Mouse (Mus musculus) megakaryocyte, adult 5-6 weeks (primary cell): ENCODE data around the gene Necab2. TPM values are rescaled to one million over a fixed set of nuclear protein-coding genes. Genes with fewer than 3 reads are reported as not detected.

Source experiments
- ATAC-seq: 2 replicates; pipeline ENCODE4 v1.8.0; 2016; ENCODE audit warnings: mild to moderate bottlenecking, inconsistent platforms; ENCODE audit not compliant: poor library complexity, severe bottlenecking
- total RNA-seq, 2 experiments: library from RNA; stranded (forward) in 1 of 2; stranded (reverse) in 1 of 2; fragments of 153-499, 151-499 nt in 1 of 2; fragments of 221-1000, 200-1000 nt in 1 of 2; gene quantifications; 2 replicates each; pipeline versions ENCODE4 v1.2.3 to v1.2.4; 2015 to 2017

The Necab2 gene
- total RNA-seq, 2 experiments from 2014 or later, result not detected

DNA sequence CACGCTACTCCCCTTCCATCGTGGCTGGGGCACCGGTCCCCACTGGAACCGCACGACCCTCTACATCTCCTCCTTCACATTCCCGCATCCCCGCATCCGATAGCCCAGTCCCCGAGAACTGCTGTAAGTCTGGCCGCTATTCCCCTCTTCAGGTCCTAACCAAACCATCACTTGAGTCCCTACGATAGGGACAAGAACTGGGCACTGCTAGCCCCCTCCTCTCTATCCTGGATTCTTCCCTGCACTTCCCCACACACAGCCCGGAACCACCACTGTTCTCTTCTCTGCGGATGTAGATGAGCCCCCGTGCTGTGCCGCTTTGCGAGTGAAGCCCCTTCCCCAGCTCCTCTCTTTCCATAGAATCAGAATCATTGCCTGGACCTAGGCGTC is 1.3 kb downstream of the Necab2 start:
- ATAC-seq, result no peak

DNA sequence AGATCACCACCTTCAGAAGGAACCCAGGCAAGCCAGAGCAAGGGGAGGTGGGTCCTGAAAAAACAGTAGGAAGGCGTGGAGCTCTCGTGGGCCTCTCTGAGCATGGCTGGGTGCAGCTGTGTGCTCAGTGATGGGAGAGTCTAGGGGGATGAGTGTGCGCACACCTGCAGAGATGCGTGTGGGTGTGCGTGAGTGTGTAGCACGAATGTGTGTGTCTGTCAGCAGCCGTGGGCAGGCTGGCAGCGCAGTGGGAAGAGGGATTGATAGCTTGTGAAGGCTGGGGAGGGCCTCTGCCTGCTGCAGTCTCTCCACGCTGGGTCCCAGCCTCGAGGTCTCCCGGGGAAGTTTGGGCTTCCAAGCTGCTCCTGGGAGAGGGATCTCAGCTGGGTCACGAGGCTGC is 3.1 kb downstream of the Necab2 start:
- no peak for ATAC-seq

DNA sequence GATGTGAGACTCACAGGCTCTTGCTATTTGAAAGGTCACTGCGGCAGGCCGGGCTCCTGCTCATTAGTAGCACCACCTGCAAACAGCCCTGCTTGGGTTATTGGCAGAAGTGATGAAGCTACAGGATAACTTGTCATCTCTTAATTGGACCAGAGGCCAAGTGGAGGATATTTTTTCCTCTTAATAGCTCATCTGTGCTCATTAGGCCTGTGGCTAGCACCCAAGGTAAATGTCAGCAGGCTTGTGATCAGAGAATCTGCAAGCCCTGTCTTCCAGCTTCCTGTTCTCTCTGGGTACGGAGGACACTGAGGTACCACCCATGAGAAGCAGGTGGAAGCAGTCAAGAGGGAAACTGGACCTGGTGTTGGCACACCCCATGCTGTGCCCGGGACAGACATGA is 4.6 kb downstream of the Necab2 start:
- no peak for ATAC-seq

DNA sequence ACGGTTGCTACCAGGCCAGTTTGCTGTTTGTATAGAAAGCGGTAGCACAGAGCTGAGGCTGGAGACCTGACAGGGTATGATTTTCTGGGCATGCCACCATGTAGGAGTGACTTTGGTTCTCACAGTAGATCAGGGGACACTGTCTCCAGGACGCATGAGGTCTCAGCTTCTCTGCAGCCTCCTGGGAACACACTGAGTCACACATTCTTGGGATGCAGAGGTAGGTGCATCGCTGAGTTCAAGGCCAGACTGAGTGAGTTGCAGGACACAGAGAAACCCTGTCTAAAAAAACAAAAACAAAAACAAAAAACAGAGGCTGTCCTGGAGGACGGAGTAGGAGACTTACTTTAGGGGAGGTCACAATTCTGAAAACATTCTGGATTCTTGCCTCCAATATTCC is 6.4 kb downstream of the Necab2 start:
- ATAC-seq, result no peak

DNA sequence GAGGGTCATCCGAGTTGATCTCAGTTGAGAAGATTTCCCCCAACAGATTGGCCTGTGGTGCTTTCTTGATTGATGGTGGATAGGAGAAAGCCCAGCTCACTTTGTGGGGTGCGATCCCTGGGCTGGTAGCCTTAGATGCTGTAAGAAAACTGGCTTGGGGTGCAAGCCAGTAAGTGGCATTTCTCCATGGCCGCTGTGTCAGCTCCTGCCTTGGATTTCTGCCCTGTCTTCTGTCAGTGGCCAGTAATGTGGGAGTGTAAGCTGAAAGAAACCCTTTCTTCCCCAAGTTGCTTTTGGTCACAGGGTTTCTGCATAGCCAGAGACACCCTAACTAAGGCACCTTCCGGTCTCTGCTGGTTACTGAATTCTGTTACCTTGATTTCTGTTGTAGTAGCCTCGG is 9.5 kb downstream of the Necab2 start:
- no peak for ATAC-seq

DNA sequence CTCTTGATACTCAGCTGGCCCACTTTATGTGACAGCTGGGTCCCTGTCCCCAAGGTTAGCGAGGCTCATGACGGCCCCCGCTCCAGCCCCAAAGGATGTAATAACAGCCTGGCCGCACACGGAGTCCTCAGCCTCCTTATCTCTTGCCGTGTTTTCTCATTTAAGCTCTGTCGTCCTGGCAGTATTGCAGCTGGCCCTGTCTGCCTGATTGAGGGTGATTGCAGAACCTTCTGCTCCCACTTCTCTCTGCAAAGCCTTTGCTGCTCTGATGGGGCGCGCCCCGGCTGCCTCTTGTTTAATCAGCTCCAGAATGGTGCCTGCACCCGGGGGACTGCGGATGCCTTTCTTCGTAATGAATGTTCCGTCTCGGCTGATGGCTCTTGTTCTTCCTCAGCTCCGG is 13.2 kb downstream of the Necab2 start:
- no peak for ATAC-seq

DNA sequence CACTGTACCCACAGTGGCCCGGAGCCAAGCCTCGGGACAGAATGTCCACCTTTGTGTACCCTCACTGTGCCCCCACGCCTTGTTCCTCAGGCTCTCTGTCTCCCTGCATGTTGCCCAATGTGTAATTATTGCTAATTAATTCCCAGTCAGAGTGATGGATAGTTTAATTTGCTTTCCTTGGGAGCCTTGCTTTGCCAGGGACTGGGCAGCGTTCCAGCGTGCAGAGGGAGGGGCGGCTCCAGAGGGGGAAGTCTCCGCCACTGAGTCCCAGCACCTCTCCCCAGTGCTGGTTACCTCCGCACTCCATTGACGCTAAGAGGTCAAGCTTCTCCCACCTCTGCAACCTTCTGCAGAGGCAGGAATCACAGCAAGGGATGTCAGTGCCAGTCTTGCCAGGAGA is 14.8 kb downstream of the Necab2 start:
- no peak for ATAC-seq

DNA sequence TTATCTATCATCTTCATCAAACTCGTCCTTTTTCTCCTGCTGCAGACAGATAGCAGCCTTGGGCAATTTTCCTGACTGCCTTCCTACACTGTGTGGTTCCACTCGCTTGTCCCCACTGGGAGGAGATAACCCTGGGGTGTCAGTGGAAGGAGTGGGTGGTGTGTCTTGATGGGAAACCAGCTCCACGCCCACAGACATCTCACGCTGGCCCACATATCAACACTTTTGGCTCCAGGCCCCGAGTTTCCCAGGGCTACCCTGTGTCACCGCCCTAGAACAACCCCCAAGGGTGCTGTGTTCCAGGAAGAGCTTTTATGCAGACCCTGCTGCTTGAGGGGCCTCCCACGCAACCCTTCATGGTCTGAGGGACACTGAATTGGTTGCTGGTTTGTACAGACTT is 17.2 kb downstream of the Necab2 start:
- no peak for ATAC-seq

DNA sequence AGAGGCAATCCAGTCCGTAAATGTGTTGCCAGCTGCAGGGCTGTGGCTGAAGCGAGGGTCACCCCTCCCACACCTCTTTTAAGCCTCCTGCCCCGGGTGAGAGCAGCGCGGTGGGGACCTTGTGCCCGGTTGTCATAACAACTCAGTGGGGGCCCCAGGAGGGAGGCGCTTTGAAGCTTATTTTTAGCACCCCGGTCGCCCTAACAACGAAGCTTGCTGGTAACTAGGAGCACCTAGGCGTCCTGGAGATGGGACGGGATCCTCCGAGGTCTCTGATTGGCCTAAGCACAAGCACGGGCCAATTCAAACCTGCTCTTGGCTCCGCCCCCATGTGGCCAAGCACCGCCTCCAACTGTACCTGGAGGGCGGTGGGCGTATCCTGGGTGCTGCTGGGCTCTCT is 19.6 kb downstream of the Necab2 start:
- no peak for ATAC-seq

DNA sequence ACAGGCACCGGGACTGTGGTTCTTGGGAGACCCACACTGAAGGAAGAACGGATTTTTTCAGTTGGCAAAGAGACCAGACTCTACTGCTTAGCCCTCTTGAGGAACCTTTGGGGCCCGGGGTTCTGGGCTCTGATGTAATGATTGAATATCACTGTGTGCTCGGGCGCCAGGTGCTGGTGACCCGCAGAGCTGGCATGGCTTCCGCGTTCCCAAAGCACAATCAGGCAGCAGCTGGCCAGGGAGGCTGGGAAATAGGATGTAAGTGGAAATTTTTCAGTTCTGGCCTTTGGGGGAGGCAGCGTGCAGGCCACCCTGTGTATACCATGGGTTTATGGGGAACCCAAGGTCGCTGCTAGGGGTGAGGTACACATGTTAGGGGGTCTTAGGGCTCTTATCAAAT is 20.3 kb downstream of the Necab2 start:
- ATAC-seq, result no peak

DNA sequence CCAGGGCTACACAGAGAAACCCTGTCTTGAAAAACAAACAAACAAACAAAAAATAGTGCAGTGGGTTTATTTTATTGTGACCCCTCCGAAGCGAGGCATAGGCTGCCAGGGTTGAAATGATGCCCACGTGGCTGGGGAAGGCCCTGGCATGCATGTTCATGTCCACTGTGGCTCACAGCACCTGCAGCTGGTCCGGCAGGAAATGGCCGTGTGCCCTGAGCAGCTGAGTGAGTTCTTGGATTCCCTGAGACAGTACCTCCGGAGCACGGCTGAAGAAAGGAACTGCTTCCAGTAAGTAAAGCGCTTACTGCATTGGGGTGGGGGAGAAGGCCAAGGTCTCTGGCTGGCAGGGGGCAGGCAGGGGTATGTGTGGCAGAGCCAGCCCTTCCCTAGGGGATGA is 21.6 kb downstream of the Necab2 start:
- ATAC-seq, result no peak

DNA sequence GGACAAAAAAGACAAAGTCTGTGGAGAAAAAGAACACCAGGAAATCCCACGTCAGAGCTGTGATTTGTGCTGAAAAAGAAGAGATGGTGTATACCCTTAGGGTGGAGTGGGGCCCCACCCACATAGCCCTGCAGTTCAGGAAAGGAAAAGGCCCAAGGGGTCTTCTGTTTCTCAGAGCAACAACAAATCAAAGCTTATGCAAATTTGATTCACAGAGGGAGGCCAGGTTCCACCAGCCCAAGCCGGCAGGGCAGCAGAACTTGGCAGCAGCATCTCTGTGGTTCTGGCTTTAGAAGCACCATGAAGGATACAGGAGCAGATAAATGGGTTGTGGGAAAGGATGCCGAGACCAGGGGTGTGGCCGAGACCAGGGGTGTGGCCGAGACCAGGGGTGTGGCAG is 32.2 kb downstream of the Necab2 start:
- no peak for ATAC-seq

DNA sequence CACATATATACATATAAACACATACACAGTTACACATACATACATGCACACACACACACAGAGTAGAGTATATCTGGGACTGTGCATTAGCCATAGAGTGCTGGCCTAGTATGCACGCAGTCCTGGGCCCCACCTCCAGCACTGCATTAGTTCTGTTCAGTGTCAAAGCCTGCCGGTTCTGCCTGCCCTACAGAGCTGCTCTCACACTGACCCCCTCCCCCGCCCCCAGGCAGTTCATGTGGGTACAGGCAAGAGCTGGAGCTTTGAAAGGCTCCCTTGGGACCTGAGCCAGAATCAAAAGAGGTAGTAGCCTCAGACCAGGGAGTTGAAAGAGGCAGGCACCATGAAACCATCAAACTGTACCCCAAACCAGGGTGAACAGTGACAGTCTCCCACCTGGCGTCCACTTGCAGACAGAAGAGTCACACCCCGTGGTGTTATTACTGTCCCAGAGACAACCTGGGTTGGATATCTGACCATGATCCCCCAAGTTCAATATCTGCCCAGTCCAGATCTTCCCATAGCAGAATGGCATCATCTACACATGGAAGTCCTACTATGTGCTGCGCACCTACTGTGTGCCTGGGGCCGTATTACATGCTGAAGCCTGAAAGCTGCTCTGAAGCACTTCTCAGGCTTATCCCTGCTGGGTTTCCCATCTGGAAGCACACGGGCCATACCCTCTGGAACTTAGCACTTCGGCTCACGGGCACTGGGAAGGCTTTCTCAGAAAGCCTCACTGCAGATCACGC is 37.8 kb downstream of the Necab2 start:
- ATAC-seq, result no peak

DNA sequence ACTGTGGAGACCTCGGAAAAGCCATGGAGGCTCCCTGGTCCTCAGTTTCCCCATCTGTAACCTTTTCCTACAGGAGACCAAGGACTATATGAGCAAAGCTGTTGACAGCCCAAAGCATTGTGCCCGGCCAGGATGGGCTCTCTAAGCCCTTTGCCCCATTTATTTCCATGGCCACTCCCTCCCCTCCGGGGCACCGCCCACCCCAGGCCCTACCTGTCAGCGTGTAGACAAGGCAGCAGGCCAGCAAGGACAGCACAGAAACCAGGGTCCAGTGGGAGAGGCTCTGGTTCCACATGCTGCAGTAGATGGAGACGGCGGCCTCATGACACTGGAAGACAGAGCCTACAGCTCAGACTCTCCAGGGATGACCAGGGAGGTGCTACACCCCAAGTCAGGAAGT is 40.6 kb downstream of the Necab2 start:
- ATAC-seq, result no peak

DNA sequence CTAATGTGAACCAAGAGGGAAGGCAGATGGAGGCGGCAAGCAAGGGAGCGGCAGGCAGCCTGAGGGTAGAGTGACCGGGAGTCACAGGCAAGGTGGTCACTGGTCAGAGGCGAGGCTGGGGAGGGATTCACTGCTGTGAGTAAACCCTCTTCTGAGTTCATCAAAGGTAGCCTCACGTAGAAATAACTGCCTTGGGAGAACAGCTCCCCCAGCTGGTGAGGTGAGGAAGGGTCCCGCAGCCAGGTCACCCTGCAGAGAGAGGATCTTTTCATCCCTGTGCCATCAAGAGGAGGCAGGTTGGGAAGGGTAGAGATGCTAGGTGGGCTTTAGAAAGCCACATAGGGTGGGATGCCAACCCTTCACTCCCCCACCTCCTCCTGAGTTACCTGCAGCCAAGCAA is 50.3 kb downstream of the Necab2 start:
- ATAC-seq, result peak; percentile 79

DNA sequence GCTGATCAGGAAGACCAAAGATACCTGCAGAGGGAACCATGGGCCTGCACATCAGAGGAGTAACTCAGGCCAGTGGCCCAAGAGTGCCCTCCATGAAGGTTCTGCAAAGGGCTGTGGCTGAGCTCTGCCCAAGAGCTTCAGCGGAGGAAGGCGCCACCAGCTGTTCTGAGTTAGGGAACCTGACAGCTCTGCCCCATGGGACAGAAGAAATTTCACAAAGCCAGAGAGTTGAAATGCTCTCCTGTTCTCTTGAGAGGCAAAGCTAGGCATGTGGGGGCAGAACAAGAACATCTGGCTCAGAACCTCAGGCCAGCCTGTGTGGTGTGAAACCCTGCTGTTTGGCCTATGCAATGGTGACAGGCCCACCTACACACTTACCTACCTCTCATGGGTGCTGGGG is 53.3 kb downstream of the Necab2 start:
- no peak for ATAC-seq

DNA sequence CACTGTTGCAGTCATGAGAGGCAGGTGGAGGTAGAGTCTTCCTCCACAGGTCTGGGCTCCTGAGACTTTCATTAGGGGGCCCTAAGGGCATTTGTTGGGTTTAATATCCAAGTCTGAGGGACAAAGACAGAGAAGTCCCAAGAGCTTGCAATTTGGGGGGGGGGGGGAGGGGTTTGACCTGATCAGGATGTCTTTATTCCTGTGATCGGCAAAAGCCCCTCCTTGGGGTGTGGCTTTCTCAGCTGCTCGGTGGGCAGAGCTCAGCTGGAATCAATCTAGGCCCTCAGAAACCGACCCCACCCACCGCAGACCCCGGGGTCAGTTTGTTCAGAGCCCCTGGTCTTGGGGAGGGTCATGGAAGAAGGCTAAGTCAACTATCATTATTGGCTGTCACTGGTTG is 55.1 kb downstream of the Necab2 start, which contains the start of gene Slc38a8:
Gene Slc38a8, minus strand, starts transcription at position 101 of the 400 bp plus-strand sequence.
- no peak for ATAC-seq

DNA sequence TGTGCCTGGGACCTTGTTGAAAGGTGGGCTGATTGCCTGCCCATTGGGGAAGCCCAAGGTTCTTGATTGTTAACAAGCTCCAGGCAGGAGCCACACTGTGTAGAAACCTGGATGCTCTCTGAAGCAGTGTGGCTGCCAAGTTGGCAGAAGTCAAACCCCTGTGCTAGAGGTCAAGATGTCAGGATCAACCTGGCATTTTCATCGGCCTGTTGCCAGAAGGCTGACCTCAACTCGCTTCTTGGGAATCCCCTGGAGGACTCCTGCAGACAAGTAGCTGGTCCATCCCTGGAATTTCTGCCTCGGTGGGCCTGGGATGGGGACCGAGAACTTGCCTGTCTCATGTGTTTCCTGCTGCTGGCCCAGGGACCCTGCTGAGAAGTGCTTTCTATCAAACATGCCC is 55.6 kb downstream of the Necab2 start:
- ATAC-seq, result no peak

DNA sequence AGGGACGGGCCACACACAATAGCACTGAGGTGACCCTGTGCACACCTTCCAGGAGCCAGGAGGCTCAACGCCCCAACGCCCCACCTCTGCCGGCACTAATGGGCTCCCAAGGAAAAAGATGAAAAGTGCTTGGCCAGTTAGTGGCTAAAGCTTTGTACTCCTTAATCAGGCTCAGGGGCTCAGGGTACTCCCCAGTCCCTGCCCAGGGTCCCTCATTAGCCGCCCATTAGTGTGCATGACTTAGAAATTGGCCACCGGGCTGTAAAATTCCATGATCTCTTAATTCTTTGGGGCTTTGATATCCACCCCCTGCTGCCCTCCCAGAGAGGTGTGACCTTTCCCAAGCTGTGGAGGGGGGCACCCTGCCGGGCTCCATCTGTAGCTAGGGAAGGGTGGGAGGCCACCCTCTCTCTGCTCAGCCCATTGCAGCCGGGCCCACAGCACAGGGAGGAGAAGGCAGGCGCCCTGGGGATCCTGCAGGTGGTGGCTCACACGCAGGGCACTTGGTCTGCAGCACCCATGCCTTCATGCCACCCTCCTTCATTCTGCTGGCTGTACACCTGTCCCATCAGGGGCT is 56.8 kb downstream of the Necab2 start:
- ATAC-seq, result no peak

DNA sequence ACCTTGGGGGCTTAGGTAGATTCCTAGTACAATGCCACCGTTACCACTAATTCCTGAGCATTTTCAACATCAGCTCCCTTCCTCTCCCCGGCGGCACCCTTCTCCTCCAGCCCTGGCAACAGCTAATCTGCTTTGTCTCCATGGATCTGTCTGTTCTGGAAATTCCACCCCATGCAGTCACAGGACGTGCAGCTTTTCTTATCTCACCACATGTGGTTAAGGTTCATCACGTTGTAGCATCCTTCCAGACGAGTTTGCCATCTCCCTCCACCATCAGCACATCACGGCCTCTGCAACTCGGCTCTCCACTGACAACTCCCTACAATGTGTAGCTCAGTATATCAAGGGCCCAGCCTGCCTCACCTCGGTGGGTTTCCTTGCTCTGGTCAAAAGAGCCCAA is 59.0 kb downstream of the Necab2 start:
- no peak for ATAC-seq

DNA sequence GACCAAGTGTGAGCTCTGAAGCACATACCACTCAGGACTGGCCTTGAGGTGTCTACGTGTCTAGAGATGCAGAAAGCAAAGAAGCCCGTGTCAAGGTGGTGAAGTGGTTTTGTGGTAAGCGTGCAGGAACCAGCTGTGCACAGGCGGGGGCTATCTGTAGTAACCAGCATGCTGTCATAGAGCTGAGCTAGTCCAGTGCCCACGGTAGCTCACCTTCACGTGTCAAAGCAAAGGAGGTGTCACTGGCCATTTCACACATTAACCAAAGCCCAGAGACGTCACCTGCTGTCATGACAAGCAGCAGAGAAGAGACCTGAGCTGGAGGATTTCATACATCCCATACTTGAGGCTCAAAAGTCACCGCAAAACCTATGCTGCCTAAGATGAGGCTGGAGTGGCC is 59.6 kb downstream of the Necab2 start:
- ATAC-seq, result no peak

DNA sequence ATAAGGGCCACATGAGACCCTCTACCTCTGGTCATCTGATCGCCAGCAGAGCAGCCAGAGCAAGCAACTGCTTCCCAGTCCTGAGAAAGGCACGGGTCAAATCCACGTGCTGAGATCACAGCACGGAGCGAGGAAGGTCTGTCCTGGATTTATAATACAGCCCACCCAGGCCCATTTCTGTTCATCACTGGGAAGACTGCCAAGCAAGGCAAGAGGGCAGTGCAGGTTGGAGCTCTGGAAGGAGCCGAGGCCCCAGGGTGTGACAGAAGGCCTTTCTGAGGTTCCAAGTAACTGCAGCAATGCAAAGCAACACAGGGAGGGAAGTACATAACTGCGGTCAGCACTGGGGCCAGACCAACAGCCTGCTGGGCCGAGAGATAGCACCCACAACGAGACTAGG is 64.0 kb downstream of the Necab2 start:
- ATAC-seq, result no peak

DNA sequence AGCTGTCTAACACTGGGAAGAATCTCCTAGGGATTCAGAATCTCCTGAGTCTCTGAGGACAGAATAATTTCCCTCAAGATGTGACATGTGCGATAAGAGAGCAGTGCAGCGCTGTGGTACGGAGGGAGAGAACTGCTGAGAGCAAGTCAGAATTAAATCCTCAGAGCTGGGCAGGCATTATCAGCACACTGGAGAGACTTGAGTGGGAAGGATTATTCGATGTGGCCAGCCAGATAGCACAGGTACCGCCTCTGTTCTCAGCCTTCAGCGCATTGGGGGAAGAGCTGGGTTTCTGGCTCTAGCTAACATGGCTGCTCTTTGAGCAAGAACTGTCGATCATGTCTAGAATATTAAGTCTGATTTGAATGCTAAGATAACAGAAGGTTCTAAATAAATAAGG is 65.2 kb downstream of the Necab2 start:
- no peak for ATAC-seq
